Mouse (Mus musculus) small intestine, adult 2 months (tissue): ENCODE data around the gene Syne2. TPM values are rescaled to one million over a fixed set of nuclear protein-coding genes. Genes with fewer than 3 reads are reported as not detected.
A peak's percentile ranks its signal among the peaks of the same experiment; 100 is the strongest.

Experiments
- H3K27ac ChIP-seq: fragments of 200-500 bp; 2 replicates; pipeline ENCODE4 v1.5.1; 2012; ENCODE audit warnings: low read depth, low read length, control low read depth, inconsistent platforms; ENCODE audit not compliant: insufficient read depth
- H3K27me3 ChIP-seq: fragments of 200-500 bp; 2 replicates; pipeline ENCODE4 v1.6.1; 2012; ENCODE audit warnings: mild to moderate bottlenecking, moderate library complexity, low read length, inconsistent platforms; ENCODE audit not compliant: control insufficient read depth, insufficient read depth
- H3K36me3 ChIP-seq: fragments of 200-500 bp; 2 replicates; pipeline ENCODE4 v1.6.1; 2012; ENCODE audit warnings: mild to moderate bottlenecking, low read length, control low read depth, inconsistent platforms; ENCODE audit not compliant: control insufficient read depth, insufficient read depth
- H3K4me1 ChIP-seq: fragments of 200-500 bp; 2 replicates; pipeline ENCODE4 v1.6.1; 2012; ENCODE audit warnings: low read length, inconsistent platforms, mixed read lengths; ENCODE audit not compliant: control insufficient read depth, insufficient read depth, insufficient read length
- H3K4me3 ChIP-seq: fragments of 200-500 bp; 2 replicates; pipeline ENCODE4 v1.5.1; 2012; ENCODE audit warnings: low read depth, mild to moderate bottlenecking, control low read depth, inconsistent platforms, low read length, moderate library complexity
- CTCF ChIP-seq: fragments of 200-500 bp; IDR thresholded peaks from 2 replicates; pipeline ENCODE4 v1.5.1; 2012; ENCODE audit warnings: low read depth, mild to moderate bottlenecking, control low read depth, inconsistent platforms, low read length, moderate library complexity, mixed read lengths; ENCODE audit not compliant: insufficient replicate concordance, insufficient read length; ENCODE audit errors: extremely low read depth
- POLR2A ChIP-seq: fragments of 200-500 bp; IDR thresholded peaks from 2 replicates; pipeline ENCODE4 v1.6.1; 2012; ENCODE audit warnings: low read depth, mild to moderate bottlenecking, control low read depth, inconsistent platforms, low read length, moderate library complexity
- WGBS: fragments of 180-500 bp; shearing (Covaris S2); methylation state at CpG from one replicate; pipeline ENCODE4 v1.1.7; 2018; 5-methylcytosine and 5-hydroxymethylcytosine counted together
- polyA plus RNA-seq: library from polyadenylated mRNA; depleted of rRNA; stranded (reverse); fragments of >200 nt; gene quantifications from 2 replicates; pipeline ENCODE4 v1.2.3, GENCODE M21; 2012

Gene Syne2
- polyA plus RNA-seq, 1 experiment: 39.8 TPM

GRCm38 (mm10) chr12:75886161-75886560 lies 68.2 kb downstream of the Syne2 start:
- no peaks in the 10 kb centered on the region for H3K27me3 ChIP-seq
- no peak for TF ChIP-seq CTCF
- TF ChIP-seq POLR2A: no peak
- H3K27ac ChIP-seq: no peak overlapping the region
- H3K4me1 ChIP-seq: no peaks in the 10 kb centered on the region
- H3K4me3 ChIP-seq: no peak overlapping the region
- peaks cover 22% of the 10 kb centered on the region for H3K36me3 ChIP-seq
- WGBS: 87% methylated on average over 7 of the region's 7 CpGs

- no peak for TF ChIP-seq CTCF
- TF ChIP-seq POLR2A: no peak
- H3K27me3 ChIP-seq: no peaks in the 10 kb centered on the region
- 94% methylated on average over 2 of the region's 2 CpGs for WGBS
These were observed 69.0 kb downstream of the Syne2 start for GRCm38 (mm10) chr12:75886946-75887345.

GRCm38 (mm10) chr12:75888721-75889120 lies 70.8 kb downstream of the Syne2 start:
- 94% methylated on average over 12 of the region's 12 CpGs for WGBS
- TF ChIP-seq CTCF (no peak), POLR2A (no peak)
- Histone ChIP-seq H3K4me3 (no peak overlapping the region), H3K27me3 (no peaks in the 10 kb centered on the region), H3K4me1 (no peaks in the 10 kb centered on the region), H3K27ac (no peak overlapping the region), H3K36me3 (peaks cover 29% of the 10 kb centered on the region)

More at GRCm38 (mm10) chr12:75886946-75887345, 69.0 kb downstream of the Syne2 start:
- Histone ChIP-seq H3K4me1 (no peaks in the 10 kb centered on the region), H3K27ac (no peak overlapping the region), H3K4me3 (no peak overlapping the region), H3K36me3 (peaks cover 22% of the 10 kb centered on the region)

- H3K27ac ChIP-seq: no peak overlapping the region
- WGBS: 82% methylated on average over 5 of the region's 5 CpGs
These were observed 73.3 kb downstream of the Syne2 start for GRCm38 (mm10) chr12:75891206-75891605.

GRCm38 (mm10) chr12:75893392-75893791 lies 75.5 kb downstream of the Syne2 start:
- no peak overlapping the region for H3K4me3 ChIP-seq
- H3K36me3 ChIP-seq: peaks cover 26% of the 10 kb centered on the region
- no peak overlapping the region for H3K27ac ChIP-seq
- H3K27me3 ChIP-seq: no peaks in the 10 kb centered on the region
- no peaks in the 10 kb centered on the region for H3K4me1 ChIP-seq
- 73% methylated on average over 5 of the region's 5 CpGs for WGBS
- no peak for TF ChIP-seq POLR2A
- peak; percentile 39; the same call in 1 of the 2 replicates for TF ChIP-seq CTCF

More at GRCm38 (mm10) chr12:75891206-75891605, 73.3 kb downstream of the Syne2 start:
- TF ChIP-seq POLR2A: no peak
- no peak for TF ChIP-seq CTCF
- no peak overlapping the region for H3K4me3 ChIP-seq
- H3K4me1 ChIP-seq: no peaks in the 10 kb centered on the region
- H3K36me3 ChIP-seq: peaks cover 30% of the 10 kb centered on the region
- H3K27me3 ChIP-seq: no peaks in the 10 kb centered on the region

- H3K4me1 ChIP-seq: no peaks in the 10 kb centered on the region
- WGBS: 75% methylated on average over 9 of the region's 9 CpGs
These were observed 76.5 kb downstream of the Syne2 start for GRCm38 (mm10) chr12:75894316-75894997.

GRCm38 (mm10) chr12:75894998-75895331 lies 77.0 kb downstream of the Syne2 start:
- TF ChIP-seq CTCF (no peak), POLR2A (no peak)

More at GRCm38 (mm10) chr12:75894316-75894997, 76.5 kb downstream of the Syne2 start:
- no peaks in the 10 kb centered on the region for H3K27me3 ChIP-seq
- H3K4me3 ChIP-seq: no peak overlapping the region
- TF ChIP-seq POLR2A (no peak), CTCF (peak; percentile 43; the same call in 1 of the 2 replicates)
- no peak overlapping the region for H3K27ac ChIP-seq
- H3K36me3 ChIP-seq: peaks cover 25% of the 10 kb centered on the region

More at GRCm38 (mm10) chr12:75894998-75895331, 77.0 kb downstream of the Syne2 start:
- 82% methylated on average over 7 of the region's 7 CpGs for WGBS
- peaks cover 26% of the 10 kb centered on the region for H3K36me3 ChIP-seq
- H3K27ac ChIP-seq: no peak overlapping the region
- no peak overlapping the region for H3K4me3 ChIP-seq
- H3K4me1 ChIP-seq: no peaks in the 10 kb centered on the region
- no peaks in the 10 kb centered on the region for H3K27me3 ChIP-seq
